Mouse (Mus musculus) common myeloid progenitor, adult 5-6 weeks (primary cell): ENCODE results near the gene Fbrsl1. TPM values are rescaled to one million over a fixed set of nuclear protein-coding genes. Genes with fewer than 3 reads are reported as not detected.

Experiments
- ATAC-seq: replicated peaks from 2 replicates; pipeline ENCODE4 v1.8.0; 2016; ENCODE audit warnings: low read depth, mild to moderate bottlenecking, moderate TSS enrichment, inconsistent platforms; ENCODE audit not compliant: poor library complexity, severe bottlenecking
- total RNA-seq: library from RNA; stranded (forward); fragments of 200-1000, 187-1606 nt; gene quantifications from 2 replicates; pipeline ENCODE4 v1.2.3, GENCODE M21; 2017

The Fbrsl1 gene
- total RNA-seq, 1 experiment from 2014 or later, result 13.9 TPM

GRCm38 (mm10) chr5:110416825-110417401, 31.4 kb downstream of the Fbrsl1 start:
- no peak for ATAC-seq

- ATAC-seq, result no peak
Observed at GRCm38 (mm10) chr5:110415806-110416700, 32.2 kb downstream of the Fbrsl1 start.

DNA sequence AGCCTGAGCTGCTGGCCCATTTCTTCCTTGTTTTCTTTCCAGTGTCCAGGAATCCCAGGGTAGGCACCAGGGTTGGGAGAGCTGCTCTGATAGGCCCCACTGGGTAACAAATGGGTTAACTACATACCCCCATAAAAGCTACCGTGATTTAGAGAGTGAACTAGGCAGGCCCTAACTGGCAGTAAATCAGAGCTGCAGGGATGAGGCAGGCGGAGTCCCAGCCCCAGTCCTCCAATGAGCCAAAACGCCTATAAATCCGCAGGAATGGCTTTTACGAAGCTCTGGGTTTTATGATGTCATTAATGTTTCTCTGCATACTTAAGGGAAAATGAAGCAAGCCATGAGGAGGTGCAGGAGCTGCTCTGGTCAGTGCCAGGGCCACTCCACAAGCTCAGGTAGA, 33.3 kb downstream of the Fbrsl1 start:
- no peak for ATAC-seq

GRCm38 (mm10) chr5:110413018-110413417, 35.3 kb downstream of the Fbrsl1 start:
- ATAC-seq, result no peak; the same call in 1 of the 2 replicates

- ATAC-seq, result no peak
Observed at GRCm38 (mm10) chr5:110410386-110410785, 37.9 kb downstream of the Fbrsl1 start.

GRCm38 (mm10) chr5:110408967-110409366, 39.3 kb downstream of the Fbrsl1 start:
- ATAC-seq, result no peak

GRCm38 (mm10) chr5:110406065-110406714, 42.1 kb downstream of the Fbrsl1 start:
- ATAC-seq, result no peak

DNA sequence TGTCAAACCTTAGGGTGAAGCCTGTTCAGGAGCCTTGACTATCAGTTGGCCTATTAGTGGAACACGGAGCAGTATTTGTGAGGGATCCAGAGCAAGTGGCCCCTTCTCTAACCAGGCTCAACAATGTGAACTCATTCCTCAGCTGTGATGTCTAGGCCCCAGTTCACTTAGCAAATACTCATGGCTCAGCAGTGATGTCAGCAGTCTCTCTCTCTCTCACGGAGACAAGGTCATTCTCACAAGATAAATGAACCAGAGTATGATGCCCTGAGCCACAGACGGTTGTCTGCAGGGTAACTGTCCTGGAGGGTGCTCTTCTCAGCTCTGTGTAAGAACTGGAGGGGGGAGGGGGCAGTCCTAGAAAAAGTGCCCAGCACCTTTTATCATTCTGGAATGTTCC, 44.4 kb downstream of the Fbrsl1 start:
- ATAC-seq, result no peak

GRCm38 (mm10) chr5:110402557-110402956, 45.7 kb downstream of the Fbrsl1 start:
- no peak for ATAC-seq

DNA sequence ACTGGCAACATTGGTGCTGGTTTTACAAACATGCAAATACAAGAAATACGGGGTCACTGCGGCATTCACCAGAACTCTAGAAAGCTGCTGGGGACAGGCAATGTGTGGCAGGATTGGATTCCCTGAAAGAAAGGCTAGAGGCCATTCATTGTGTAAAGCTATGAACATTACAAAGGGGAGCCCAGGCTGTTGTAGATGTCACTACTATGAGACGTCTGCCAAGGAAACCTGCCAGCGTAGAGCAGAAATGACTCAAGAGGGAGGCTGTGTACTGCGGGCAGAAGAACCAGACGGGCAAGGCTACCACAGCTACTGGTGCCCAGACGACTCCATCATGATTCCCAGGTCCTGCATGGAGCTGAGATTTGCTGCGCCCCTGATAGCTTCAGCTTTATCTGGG, 47.2 kb downstream of the Fbrsl1 start:
- ATAC-seq, result no peak

- no peak for ATAC-seq
Observed at GRCm38 (mm10) chr5:110395006-110395661, 53.2 kb downstream of the Fbrsl1 start.

- ATAC-seq, result no peak
Observed at GRCm38 (mm10) chr5:110392727-110393126, 55.6 kb downstream of the Fbrsl1 start.

DNA sequence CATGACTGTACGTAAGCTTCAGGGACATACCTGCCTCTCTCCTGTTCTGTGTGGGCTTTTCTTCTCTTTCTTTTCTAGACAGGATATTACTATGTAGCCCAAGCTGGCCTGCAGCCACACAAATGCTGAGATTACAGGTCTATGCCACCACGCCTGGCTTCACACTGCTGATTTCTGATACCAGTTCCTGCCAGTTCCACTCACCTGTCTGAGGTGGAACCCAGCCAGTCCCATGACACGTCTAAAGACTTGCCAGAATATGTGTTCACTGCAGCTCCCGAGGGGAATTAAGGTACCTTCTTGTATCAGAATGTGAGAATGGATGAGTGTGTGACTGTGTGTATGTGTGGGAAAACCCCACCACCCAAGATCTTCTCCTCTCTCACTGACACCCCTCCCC, 57.7 kb downstream of the Fbrsl1 start:
- ATAC-seq, result no peak

- ATAC-seq, result no peak
Observed at GRCm38 (mm10) chr5:110387332-110387731, 61.0 kb downstream of the Fbrsl1 start.

DNA sequence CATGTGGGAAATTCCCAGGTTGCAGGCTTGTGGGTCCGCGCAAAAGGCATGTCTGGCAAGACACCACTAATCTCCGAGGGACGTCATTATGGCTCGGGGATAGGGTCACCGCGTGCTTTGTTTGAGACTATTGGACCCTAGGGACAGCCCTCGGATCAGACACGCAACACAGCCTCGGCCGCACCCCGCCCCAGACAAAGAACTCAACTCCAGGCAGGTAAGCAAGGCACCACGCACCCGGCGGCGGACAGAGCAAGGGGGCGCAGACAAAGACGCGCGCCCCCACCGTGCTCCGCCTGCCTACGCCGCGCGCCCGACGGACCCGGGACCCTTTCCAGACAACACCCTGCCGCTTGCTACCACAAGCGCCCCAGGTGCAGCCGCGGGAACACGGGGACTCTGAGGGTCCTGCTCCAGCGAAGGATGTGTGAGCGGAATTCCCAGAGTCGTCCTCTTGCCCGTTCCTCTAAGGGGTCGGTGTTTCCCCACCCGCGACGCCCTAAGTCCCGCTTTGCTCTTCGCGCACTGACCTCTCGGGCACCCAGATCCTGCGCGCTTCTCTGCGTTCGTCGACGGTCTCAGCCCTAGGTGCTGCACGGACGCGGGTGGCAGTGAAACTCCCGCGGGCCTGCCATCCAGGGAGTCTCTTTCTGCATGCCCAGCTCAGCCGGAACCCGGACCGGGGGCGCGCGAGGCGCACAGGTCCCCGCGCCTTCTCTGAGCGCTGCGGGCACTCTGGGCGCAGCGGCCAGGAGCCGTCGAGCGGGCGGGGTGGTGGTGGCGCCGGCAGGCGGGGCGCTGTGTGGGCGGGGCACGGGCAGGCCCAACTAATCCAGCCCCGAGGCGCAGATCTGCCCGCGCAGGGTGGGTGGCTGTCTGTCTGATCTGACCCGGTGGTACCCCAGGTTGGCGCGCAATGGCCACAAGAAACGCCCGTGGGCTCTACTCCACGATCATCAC, 61.7 kb downstream of the Fbrsl1 start:
- ATAC-seq, result peak; percentile 56

GRCm38 (mm10) chr5:110385263-110385662, 63.0 kb downstream of the Fbrsl1 start:
- peak; percentile 33; the same call in 1 of the 2 replicates for ATAC-seq

DNA sequence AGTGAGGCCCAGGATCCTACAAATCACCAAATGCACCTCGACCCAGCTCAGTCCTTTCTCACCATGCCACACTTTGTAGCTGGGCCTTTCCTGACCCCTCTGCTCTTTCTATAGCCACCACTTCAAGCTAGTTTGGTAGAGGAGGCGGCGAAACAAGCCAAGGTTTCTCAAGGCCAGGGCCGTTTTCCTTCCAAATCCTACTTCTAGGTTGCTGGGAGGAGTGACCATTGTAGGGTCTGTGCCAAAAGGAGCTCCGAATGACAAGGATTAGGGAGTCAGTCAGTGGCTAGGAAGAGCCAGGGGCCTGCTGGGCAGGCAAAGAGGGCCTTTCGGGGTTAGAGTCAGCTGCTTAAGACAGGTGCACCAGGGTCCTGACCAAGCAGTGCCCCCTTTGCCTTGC, 63.8 kb downstream of the Fbrsl1 start:
- no peak for ATAC-seq

DNA sequence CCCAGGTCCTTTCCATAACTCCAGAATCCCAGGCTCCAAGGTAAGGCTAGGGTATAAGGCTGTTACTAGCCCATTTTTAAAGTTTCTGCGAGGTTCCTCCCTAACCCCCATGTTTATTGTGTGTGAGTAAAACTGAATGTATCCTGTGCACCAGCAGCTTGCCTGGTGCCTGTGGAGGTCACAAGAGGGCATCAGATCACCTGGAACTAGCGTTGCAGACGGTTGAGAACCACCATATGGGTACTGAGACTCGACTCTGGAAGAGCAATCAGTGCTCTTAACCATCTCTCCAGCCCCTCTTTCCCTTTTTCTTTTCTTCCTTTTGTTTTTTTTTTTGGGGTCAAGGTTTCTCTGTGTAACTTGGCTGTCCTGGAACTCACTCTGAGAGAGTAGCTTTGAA, 68.5 kb downstream of the Fbrsl1 start:
- ATAC-seq, result no peak

DNA sequence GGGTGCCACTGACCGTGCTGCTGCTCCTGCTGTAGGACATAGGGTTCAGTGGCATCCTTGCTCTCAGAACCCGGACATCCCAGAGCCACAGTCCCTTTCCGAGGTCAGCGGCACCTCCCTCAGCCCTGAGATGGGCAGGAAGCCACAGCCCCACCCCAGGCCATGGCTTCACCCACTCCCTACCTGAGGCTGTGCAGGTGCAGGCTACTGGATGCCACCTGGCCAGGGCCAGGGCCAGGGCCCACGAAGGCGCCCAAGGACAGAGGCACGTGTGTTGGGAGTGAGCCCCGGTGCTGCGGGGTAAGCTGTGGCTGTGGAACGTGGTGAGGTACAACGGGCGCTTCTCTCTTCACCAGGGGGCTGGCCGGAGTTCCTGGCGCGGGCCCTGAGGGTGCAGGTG, 69.2 kb downstream of the Fbrsl1 start:
- ATAC-seq, result no peak
